Mouse (Mus musculus) lung, postnatal 0 days (tissue): ENCODE measurements around the gene St3gal5.

Experiments
- CTCF ChIP-seq: IDR thresholded peaks from 2 replicates; pipeline ENCODE4 v1.5.1; 2016; ENCODE audit warnings: antibody characterized with exemption, mild to moderate bottlenecking
- EP300 ChIP-seq: IDR thresholded peaks from 2 replicates; pipeline ENCODE4 v1.6.1; 2016; ENCODE audit warnings: antibody characterized with exemption, mild to moderate bottlenecking, control low read depth

GRCm38 (mm10) chr6:72102066-72102465, 4.7 kb downstream of the St3gal5 start:
- no peak for TF ChIP-seq CTCF
- no peak for TF ChIP-seq EP300
